Mouse (Mus musculus): ENCODE measurements at regions not wholly inside any gene's neighbourhood (a gene's known extent, or its start where the extent isn't known, plus 50 kb on each side); places are given as distances from the start of the nearest gene placed in this dataset.

DNA sequence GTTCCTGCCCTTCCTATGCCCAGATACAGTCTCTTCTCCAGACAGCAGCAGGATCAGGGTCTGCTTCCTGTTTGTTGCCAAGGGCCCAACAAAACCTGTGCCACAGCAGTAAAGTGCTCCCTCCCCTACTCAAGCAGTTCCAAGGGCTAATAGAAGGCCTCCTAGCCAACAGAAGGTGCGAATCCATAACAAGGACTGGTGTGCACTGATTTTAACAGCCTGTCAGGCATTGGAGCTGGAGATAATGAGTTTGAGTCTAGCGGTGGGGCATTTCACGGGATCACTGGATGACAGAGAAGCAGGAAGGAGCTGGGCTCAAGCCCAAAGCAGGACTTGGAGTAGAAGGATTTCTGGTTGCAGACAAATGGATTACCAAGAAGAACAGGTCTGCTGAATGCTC is 170.9 kb upstream of the Sox11 start:
- no peaks in the 10 kb centered on the region for H3K4me1 ChIP-seq (replicated peaks)

DNA sequence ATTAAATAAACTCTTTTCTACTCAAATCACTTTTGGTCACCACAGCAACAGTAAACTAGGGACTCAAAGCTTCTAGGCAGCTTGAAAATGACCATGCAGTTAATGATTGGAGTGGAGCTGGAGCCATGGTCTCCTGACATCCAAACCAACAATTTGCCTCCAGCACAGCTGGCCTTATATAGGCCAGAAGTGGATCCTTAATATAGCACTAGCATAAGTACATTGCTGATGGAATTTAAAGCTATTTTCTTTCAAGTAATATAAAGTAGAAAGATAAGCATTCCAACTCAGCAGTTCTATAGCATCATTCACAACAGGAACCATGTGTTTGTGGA is 165.8 kb upstream of the Sox11 start:
- Histone ChIP-seq H3K4me1 (replicated peaks) (no peaks in the 10 kb centered on the region), H3K36me3 (no peaks in the 10 kb centered on the region)
- no peak for ATAC-seq (replicated peaks; ENCODE audit: insufficient number of reproducible peaks, insufficient read depth, low FRiP score, low read depth)

More for the DNA sequence above, 170.9 kb upstream of the Sox11 start:
- 62% methylated on average over 3 of the region's 3 CpGs for WGBS
- no peak overlapping the region for H3K4me3 ChIP-seq
- no peaks in the 10 kb centered on the region for H3K36me3 ChIP-seq
- no peaks in the 10 kb centered on the region for H3K27me3 ChIP-seq
- H3K27ac ChIP-seq, result no peak overlapping the region
- no peak overlapping the region for H3K4me2 ChIP-seq
- H3K9ac ChIP-seq, result no peak overlapping the region
- no peaks in the 10 kb centered on the region for H3K9me3 ChIP-seq (replicated peaks)
- no peak for ATAC-seq (replicated peaks; ENCODE audit: insufficient number of reproducible peaks, insufficient read depth, low FRiP score, low read depth)

DNA sequence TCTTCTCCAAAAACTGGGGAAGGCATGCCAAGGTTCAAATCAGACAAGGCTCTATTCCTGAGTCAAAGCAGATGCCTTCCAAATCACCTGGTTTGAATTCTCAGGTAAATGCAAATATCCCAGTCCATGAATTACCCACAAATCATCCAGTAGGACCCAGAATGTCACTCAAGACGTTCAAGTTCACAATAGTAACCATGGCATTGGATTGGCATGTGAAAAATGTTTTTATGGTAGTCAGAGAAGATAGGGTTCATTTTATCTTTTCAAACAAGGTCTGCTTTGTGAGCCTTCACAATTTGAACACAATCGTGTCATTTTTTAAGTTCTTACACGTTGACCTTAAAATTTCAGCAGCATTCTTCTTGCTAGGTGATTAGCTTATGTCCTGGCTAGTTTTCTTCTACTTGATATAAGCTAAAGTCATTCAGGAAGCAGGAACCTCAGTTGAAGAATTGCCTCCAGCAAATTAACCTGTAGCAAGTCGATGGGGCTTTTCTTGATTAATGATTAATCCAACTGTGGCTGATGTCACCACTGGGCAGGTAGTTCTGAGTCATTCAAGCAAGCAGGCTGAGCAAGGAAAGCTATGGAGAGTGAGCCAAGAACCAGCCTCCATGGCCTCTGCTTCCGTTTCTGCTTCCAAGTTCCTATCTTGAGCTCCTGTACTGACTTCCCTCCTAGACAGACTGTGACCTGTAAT is 165.3 kb upstream of the Sox11 start:
- no peak overlapping the region for H3K9ac ChIP-seq
- no peak overlapping the region for H3K4me2 ChIP-seq
- WGBS, result 49% methylated on average over 5 of the region's 5 CpGs
- H3K4me3 ChIP-seq, result no peak overlapping the region
- H3K4me1 ChIP-seq (replicated peaks), result no peaks in the 10 kb centered on the region
- no peaks in the 10 kb centered on the region for H3K36me3 ChIP-seq
- H3K27ac ChIP-seq, result no peak overlapping the region
- no peaks in the 10 kb centered on the region for H3K27me3 ChIP-seq
- H3K9me3 ChIP-seq (replicated peaks), result no peaks in the 10 kb centered on the region
- ATAC-seq (replicated peaks; ENCODE audit: insufficient number of reproducible peaks, insufficient read depth, low FRiP score, low read depth), result no peak

More for the DNA sequence above, 165.8 kb upstream of the Sox11 start:
- Histone ChIP-seq H3K4me3 (no peak overlapping the region), H3K9ac (no peak overlapping the region), H3K27me3 (no peaks in the 10 kb centered on the region), H3K27ac (no peak overlapping the region), H3K9me3 (replicated peaks) (no peaks in the 10 kb centered on the region), H3K4me2 (no peak overlapping the region)

DNA sequence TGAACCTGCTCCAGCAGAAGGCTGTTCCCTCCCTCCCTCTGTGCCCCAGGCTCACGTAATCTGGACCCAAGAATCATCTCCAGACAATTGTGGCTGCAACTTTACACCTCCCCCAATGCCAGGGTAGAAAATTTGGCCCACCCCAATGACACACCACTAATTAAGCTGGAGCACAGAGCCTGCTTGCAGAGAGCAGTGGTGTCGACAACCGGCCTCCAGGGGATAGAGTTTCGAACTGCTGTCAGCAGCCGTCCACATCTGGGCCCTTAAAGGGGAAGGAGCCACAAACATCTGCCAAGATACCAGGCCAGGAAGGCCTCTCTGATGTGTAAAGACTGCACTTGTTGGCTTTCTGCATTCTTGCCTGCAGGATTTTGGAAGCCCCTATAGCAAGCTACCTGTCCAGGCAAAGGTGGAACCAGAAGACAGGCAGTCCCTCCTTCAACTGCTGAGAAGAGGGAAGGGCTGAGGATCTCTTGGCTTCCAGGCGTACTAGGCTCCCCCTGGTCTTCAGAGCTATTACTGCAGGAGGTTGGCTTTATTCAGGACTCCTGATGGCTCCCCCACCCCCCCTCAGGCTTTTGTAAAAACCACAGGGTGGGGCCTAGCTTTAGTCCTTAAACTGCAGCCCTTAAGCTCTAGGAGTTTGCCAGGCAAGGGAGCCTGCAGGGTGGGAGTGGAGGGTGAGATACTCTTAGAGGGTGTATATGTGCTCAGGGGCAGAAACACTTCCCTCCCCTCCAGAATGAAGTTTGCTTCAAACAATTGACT is 160.5 kb upstream of the Sox11 start:
- Histone ChIP-seq H3K9ac (no peak overlapping the region), H3K9me3 (replicated peaks) (no peaks in the 10 kb centered on the region), H3K27ac (no peak overlapping the region), H3K27me3 (no peaks in the 10 kb centered on the region), H3K4me2 (no peak overlapping the region), H3K4me3 (no peak overlapping the region), H3K36me3 (no peaks in the 10 kb centered on the region), H3K4me1 (replicated peaks) (no peaks in the 10 kb centered on the region)
- WGBS, result 31% methylated on average over 6 of the region's 6 CpGs
- no peak for ATAC-seq (replicated peaks; ENCODE audit: insufficient number of reproducible peaks, insufficient read depth, low FRiP score, low read depth)

DNA sequence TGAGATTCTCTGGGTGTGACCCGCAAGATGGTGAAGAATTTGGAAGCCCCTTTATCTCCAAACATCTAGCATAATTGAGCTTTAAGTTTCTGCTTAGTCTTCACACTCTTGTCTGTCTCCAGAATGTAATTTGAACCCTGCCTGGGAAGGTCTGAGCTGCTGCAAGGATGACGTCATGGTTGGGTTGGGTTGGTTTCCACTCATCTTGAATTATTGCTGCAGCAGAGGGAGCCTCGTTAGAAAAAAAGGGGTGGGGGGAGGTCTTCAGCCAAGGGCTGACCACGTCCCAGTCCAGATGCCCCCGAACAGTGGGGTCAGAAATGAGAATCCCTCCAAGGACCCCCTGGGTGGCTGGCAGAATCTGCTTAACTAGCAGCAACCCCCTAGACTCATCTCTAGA is 158.1 kb upstream of the Sox11 start:
- H3K4me1 ChIP-seq (replicated peaks), result no peaks in the 10 kb centered on the region
- no peak overlapping the region for H3K4me2 ChIP-seq
- H3K27me3 ChIP-seq, result no peaks in the 10 kb centered on the region
- no peak overlapping the region for H3K4me3 ChIP-seq
- H3K27ac ChIP-seq, result no peak overlapping the region
- H3K36me3 ChIP-seq, result no peaks in the 10 kb centered on the region
- no peak for ATAC-seq (replicated peaks; ENCODE audit: insufficient number of reproducible peaks, insufficient read depth, low FRiP score, low read depth)
- H3K9ac ChIP-seq, result no peak overlapping the region
- WGBS, result 32% methylated on average over 5 of the region's 5 CpGs
- no peaks in the 10 kb centered on the region for H3K9me3 ChIP-seq (replicated peaks)

DNA sequence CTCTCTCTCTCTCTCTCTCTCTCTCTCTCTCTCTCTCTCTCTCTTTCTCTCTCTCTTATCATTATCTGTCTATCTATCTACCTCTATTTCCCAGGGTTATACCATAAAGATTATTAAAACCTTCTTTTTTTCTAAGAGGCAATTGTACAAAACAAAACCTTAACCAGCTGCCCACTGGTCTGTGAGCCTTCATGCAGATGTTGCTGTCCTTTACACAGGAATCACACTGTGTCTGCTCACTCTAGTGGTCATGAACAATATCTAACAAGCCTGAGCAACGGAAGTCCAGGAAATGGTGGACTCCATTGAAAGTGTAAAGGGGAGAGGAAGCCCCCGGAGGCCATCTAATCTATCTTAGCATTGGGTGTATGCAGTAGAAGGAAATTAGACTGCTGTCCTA is 156.9 kb upstream of the Sox11 start:
- Histone ChIP-seq H3K9me3 (replicated peaks) (no peaks in the 10 kb centered on the region), H3K36me3 (no peaks in the 10 kb centered on the region), H3K27me3 (no peaks in the 10 kb centered on the region), H3K4me2 (no peak overlapping the region), H3K27ac (no peak overlapping the region), H3K4me3 (no peak overlapping the region), H3K4me1 (replicated peaks) (no peaks in the 10 kb centered on the region), H3K9ac (no peak overlapping the region)
- 47% methylated on average over 2 of the region's 2 CpGs for WGBS
- no peak for ATAC-seq (replicated peaks; ENCODE audit: insufficient number of reproducible peaks, insufficient read depth, low FRiP score, low read depth)

DNA sequence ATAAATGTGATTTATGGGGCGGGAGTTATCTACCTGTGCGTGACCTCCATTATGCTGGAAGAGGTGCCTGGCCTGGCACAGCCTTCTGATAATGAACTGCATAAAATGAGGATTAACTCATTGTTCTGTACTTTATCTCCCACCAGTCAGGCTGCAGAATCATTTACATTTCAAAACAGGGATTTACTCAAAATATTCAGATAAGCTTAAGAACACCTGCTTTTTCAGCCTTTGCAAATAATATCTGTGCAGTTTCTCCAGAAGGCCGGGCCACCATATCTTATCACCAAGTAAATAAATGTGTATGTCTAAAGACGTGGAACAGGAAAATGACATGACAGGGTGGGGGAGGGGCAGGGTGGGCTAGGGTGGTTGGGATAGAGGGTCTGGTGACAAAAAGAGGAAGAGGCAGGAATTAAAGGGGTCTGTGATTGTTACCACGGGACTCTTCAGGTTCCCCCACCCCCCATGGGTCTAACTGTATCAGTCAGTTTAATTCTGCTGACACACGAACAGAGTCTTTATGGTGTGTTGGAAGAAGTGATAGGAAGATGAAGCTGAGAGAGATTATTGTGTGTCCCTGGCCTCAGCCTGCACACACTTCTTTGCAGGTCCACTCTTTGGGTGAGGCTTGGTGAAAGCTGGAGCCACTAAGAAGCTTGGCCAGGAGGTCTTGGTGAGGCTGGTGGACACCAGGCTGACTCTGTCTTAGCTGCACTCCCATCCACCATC is 154.6 kb upstream of the Sox11 start:
- Histone ChIP-seq H3K27ac (no peak overlapping the region), H3K4me3 (no peak overlapping the region), H3K36me3 (no peaks in the 10 kb centered on the region), H3K27me3 (no peaks in the 10 kb centered on the region), H3K9ac (no peak overlapping the region), H3K9me3 (replicated peaks) (no peaks in the 10 kb centered on the region), H3K4me1 (replicated peaks) (no peaks in the 10 kb centered on the region), H3K4me2 (no peak overlapping the region)
- whole genome bisulfite sequencing, result 52% methylated on average over 6 of the region's 6 CpGs
- no peak for ATAC-seq (replicated peaks; ENCODE audit: insufficient number of reproducible peaks, insufficient read depth, low FRiP score, low read depth)

DNA sequence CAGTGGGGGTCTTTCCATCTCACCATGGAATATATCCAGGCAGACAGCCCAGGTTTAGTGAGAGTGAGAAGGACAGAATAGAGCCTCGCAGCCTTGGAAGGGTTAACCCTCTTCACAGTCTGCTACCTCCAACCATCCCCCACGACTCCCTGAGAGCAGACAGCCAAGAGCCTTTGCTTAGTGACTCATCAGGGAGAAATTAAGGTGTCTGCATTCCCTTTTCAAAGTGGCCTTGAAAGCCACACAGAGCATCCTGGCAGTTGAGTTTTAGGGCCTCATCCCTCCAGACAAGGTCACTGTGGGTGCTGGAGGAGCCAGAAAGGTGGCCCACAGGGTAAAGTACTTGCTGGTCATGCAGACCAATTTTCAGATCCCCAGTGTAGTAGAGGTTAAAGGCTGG is 149.9 kb upstream of the Sox11 start:
- Histone ChIP-seq H3K4me1 (replicated peaks) (no peaks in the 10 kb centered on the region), H3K36me3 (no peaks in the 10 kb centered on the region), H3K9me3 (replicated peaks) (no peaks in the 10 kb centered on the region), H3K4me2 (no peak overlapping the region), H3K9ac (no peak overlapping the region), H3K4me3 (no peak overlapping the region), H3K27me3 (no peaks in the 10 kb centered on the region), H3K27ac (no peak overlapping the region)
- WGBS, result 18% methylated on average over 2 of the region's 2 CpGs
- no peak for ATAC-seq (replicated peaks; ENCODE audit: insufficient number of reproducible peaks, insufficient read depth, low FRiP score, low read depth)

DNA sequence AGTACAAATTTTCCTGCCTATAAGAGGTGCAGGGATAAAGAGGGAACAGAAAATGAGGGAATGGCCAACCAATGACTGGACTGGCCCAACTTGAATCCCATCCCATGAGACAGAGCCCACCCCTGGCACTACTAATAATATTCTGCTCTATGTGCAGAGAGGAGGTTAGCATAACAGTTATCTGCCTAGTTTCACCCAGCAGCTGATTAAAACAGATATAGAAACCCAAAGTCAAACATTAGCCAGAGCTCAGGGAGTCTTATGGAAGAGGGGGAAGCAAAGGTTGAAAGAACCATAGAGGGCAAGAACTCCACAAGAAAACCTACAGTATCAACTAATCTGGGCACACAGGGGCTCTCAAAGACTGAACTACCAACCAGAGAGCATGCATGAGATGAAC is 138.9 kb upstream of the Sox11 start:
- no peak for ATAC-seq (replicated peaks; ENCODE audit: insufficient number of reproducible peaks, insufficient read depth, low FRiP score, low read depth)

DNA sequence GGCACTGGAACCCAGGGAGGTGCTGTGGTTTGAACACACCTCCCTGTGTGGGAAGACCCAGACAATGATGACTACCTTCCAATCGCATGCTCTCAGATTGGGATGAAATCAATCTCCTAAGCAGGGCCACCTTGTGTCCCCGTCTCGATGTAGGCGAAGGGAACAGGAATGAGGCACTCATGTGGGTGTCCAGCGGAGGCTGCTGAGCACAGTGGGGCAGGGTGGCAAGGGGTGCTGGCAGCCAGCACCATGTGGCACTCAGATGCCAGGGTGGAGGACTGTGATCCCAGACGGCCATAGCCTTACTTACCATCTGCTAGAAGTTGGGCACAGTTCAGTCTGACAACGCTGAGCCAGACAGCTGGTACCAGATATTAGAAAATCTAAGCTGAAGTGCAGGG is 137.2 kb upstream of the Sox11 start:
- H3K27me3 ChIP-seq, result no peaks in the 10 kb centered on the region
- H3K27ac ChIP-seq, result no peak overlapping the region
- H3K4me2 ChIP-seq, result no peak overlapping the region
- no peaks in the 10 kb centered on the region for H3K4me1 ChIP-seq (replicated peaks)
- no peaks in the 10 kb centered on the region for H3K36me3 ChIP-seq
- ATAC-seq (replicated peaks; ENCODE audit: insufficient number of reproducible peaks, insufficient read depth, low FRiP score, low read depth), result no peak
- H3K9ac ChIP-seq, result no peak overlapping the region
- no peaks in the 10 kb centered on the region for H3K9me3 ChIP-seq (replicated peaks)
- WGBS, result 81% methylated on average over 7 of the region's 7 CpGs
- no peak overlapping the region for H3K4me3 ChIP-seq

More for the DNA sequence above, 138.9 kb upstream of the Sox11 start:
- Histone ChIP-seq H3K27me3 (no peaks in the 10 kb centered on the region), H3K27ac (no peak overlapping the region), H3K9me3 (replicated peaks) (no peaks in the 10 kb centered on the region), H3K4me3 (no peak overlapping the region), H3K36me3 (no peaks in the 10 kb centered on the region), H3K4me2 (no peak overlapping the region), H3K4me1 (replicated peaks) (no peaks in the 10 kb centered on the region), H3K9ac (no peak overlapping the region)

DNA sequence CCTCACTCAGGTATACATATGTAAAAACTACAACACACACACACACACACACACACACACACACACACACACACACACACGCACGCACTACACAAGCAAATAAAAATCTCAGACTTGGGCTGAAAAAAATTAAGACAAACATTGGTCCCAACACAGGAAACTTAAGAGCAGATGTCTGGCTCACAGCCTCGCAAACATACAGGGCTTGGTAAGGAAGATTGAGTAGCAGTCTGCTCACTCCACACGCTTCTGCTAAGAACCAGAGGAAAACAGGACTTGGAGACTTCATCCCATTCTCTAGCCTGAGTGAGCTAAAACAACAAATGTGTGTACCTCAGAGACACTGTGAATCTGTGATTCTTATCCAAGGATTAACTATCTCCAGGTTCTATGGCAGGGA is 132.3 kb upstream of the Sox11 start:
- 54% methylated on average over 4 of the region's 4 CpGs for WGBS
- H3K9ac ChIP-seq, result no peak overlapping the region
- H3K27ac ChIP-seq, result no peak overlapping the region
- no peaks in the 10 kb centered on the region for H3K27me3 ChIP-seq
- H3K9me3 ChIP-seq (replicated peaks), result no peaks in the 10 kb centered on the region
- no peak overlapping the region for H3K4me3 ChIP-seq
- no peaks in the 10 kb centered on the region for H3K4me1 ChIP-seq (replicated peaks)
- no peaks in the 10 kb centered on the region for H3K36me3 ChIP-seq
- no peak for ATAC-seq (replicated peaks; ENCODE audit: insufficient number of reproducible peaks, insufficient read depth, low FRiP score, low read depth)
- H3K4me2 ChIP-seq, result no peak overlapping the region
